Mouse (Mus musculus) liver, postnatal 0 days (tissue): ENCODE results near the gene Kat2a.

Experiments
- CTCF ChIP-seq: sonication (generic); IDR thresholded peaks from 2 replicates; pipeline ENCODE4 v1.5.1; 2016; ENCODE audit warnings: antibody characterized with exemption, low read depth
- EP300 ChIP-seq: IDR thresholded peaks from 2 replicates; pipeline ENCODE4 v1.6.1; 2016; ENCODE audit warnings: antibody characterized with exemption, low read depth, mild to moderate bottlenecking

GRCm38 (mm10) chr11:100713174-100713573, 909 bp upstream of the Kat2a start:
- TF ChIP-seq CTCF: no peak
- no peak for TF ChIP-seq EP300
